Mouse (Mus musculus): ENCODE measurements around the gene Serpine2. TPM values are rescaled to one million over a fixed set of nuclear protein-coding genes. Genes with fewer than 3 reads are reported as not detected.

Serpine2 gene
- polyA plus RNA-seq, 1 experiment from 2014 or later: 314 TPM

GRCm38 (mm10) chr1:79764483-79764882 is 96.5 kb downstream of the Serpine2 start:
- H3K27me3 ChIP-seq: no peaks in the 10 kb centered on the region
- no peak overlapping the region for H3K4me2 ChIP-seq (replicated peaks)
- H3K9me3 ChIP-seq (replicated peaks): no peaks in the 10 kb centered on the region
- H3K9ac ChIP-seq: no peak overlapping the region
- H3K36me3 ChIP-seq: no peaks in the 10 kb centered on the region
- 92% methylated on average over 1 of the region's 1 CpGs for WGBS
- H3K4me3 ChIP-seq (replicated peaks): no peak overlapping the region
- no peak for ATAC-seq (ENCODE audit: insufficient number of reproducible peaks, low FRiP score, low TSS enrichment, low read depth)
- peaks cover 16% of the 10 kb centered on the region for H3K4me1 ChIP-seq
- no peak overlapping the region for H3K27ac ChIP-seq (replicated peaks)

- WGBS: 82% methylated on average over 2 of the region's 2 CpGs
- Histone ChIP-seq H3K9ac (no peak overlapping the region), H3K4me1 (peaks cover 16% of the 10 kb centered on the region), H3K27me3 (no peaks in the 10 kb centered on the region), H3K4me3 (replicated peaks) (no peak overlapping the region), H3K4me2 (replicated peaks) (no peak overlapping the region), H3K36me3 (no peaks in the 10 kb centered on the region), H3K27ac (replicated peaks) (no peak overlapping the region), H3K9me3 (replicated peaks) (no peaks in the 10 kb centered on the region)
- no peak for ATAC-seq (ENCODE audit: insufficient number of reproducible peaks, low FRiP score, low TSS enrichment, low read depth)
These were observed 96.9 kb downstream of the Serpine2 start for GRCm38 (mm10) chr1:79764031-79764430.

GRCm38 (mm10) chr1:79762282-79763250 is 98.4 kb downstream of the Serpine2 start:
- H3K27me3 ChIP-seq: no peaks in the 10 kb centered on the region
- H3K9me3 ChIP-seq (replicated peaks): no peaks in the 10 kb centered on the region
- no peak for ATAC-seq (ENCODE audit: insufficient number of reproducible peaks, low FRiP score, low TSS enrichment, low read depth)
- H3K4me1 ChIP-seq: peaks cover 21% of the 10 kb centered on the region
- peak overlapping the region; percentile 92 for H3K4me3 ChIP-seq (replicated peaks)
- no peaks in the 10 kb centered on the region for H3K36me3 ChIP-seq
- WGBS: 50% methylated on average over 16 of the region's 16 CpGs
- H3K4me2 ChIP-seq (replicated peaks): peak overlapping the region; percentile 82
- H3K27ac ChIP-seq (replicated peaks): no peak overlapping the region
- H3K9ac ChIP-seq: no peak overlapping the region

GRCm38 (mm10) chr1:79761917-79762271 is 99.1 kb downstream of the Serpine2 start:
- Histone ChIP-seq H3K36me3 (no peaks in the 10 kb centered on the region), H3K9ac (no peak overlapping the region), H3K4me1 (peaks cover 21% of the 10 kb centered on the region), H3K27me3 (no peaks in the 10 kb centered on the region), H3K4me3 (replicated peaks) (peak overlapping the region; percentile 92), H3K4me2 (replicated peaks) (peak overlapping the region; percentile 82), H3K27ac (replicated peaks) (no peak overlapping the region), H3K9me3 (replicated peaks) (no peaks in the 10 kb centered on the region)
- ATAC-seq (ENCODE audit: insufficient number of reproducible peaks, low FRiP score, low TSS enrichment, low read depth): no peak
- WGBS: 2% methylated on average over 6 of the region's 6 CpGs

- ATAC-seq (ENCODE audit: insufficient number of reproducible peaks, low FRiP score, low TSS enrichment, low read depth): peak; percentile 89
- Histone ChIP-seq H3K9me3 (replicated peaks) (no peaks in the 10 kb centered on the region), H3K27ac (replicated peaks) (0 out of 2 replicates have a peak overlapping the region, but pooled peaks have one; percentile 51), H3K36me3 (no peaks in the 10 kb centered on the region), H3K27me3 (no peaks in the 10 kb centered on the region), H3K4me2 (replicated peaks) (peak overlapping the region; percentile 82), H3K4me3 (replicated peaks) (peak overlapping the region; percentile 92), H3K9ac (peak overlapping the region; percentile 79), H3K4me1 (peaks cover 21% of the 10 kb centered on the region)
- under 1% methylated on average over 65 of the region's 65 CpGs for WGBS
These were observed 99.7 kb downstream of the Serpine2 start for GRCm38 (mm10) chr1:79761106-79761916.

- Histone ChIP-seq H3K27ac (replicated peaks) (no peak overlapping the region), H3K9me3 (replicated peaks) (no peaks in the 10 kb centered on the region), H3K36me3 (no peaks in the 10 kb centered on the region), H3K4me3 (replicated peaks) (peak overlapping the region; percentile 92), H3K27me3 (no peaks in the 10 kb centered on the region), H3K9ac (peak overlapping the region; percentile 79; the same call in 1 of the 2 replicates), H3K4me1 (peaks cover 21% of the 10 kb centered on the region), H3K4me2 (replicated peaks) (peak overlapping the region; percentile 82)
- ATAC-seq (ENCODE audit: insufficient number of reproducible peaks, low FRiP score, low TSS enrichment, low read depth): 0 out of 2 replicates have a peak, but pooled peaks have one; percentile 29
- 7% methylated on average over 11 of the region's 11 CpGs for WGBS
These were observed 100.3 kb downstream of the Serpine2 start for GRCm38 (mm10) chr1:79760656-79761055.

- Histone ChIP-seq H3K4me2 (replicated peaks) (0 out of 2 replicates have a peak overlapping the region, but pooled peaks have one; percentile 82), H3K27me3 (no peaks in the 10 kb centered on the region), H3K27ac (replicated peaks) (no peak overlapping the region), H3K9ac (no peak overlapping the region), H3K9me3 (replicated peaks) (no peaks in the 10 kb centered on the region), H3K36me3 (no peaks in the 10 kb centered on the region), H3K4me1 (peaks cover 21% of the 10 kb centered on the region), H3K4me3 (replicated peaks) (no peak overlapping the region)
- WGBS: 62% methylated on average over 5 of the region's 5 CpGs
- ATAC-seq (ENCODE audit: insufficient number of reproducible peaks, low FRiP score, low TSS enrichment, low read depth): 0 out of 2 replicates have a peak, but pooled peaks have one; percentile 12
These were observed 101.5 kb downstream of the Serpine2 start for GRCm38 (mm10) chr1:79759436-79759972.

- no peaks in the 10 kb centered on the region for H3K9me3 ChIP-seq (replicated peaks)
- H3K9ac ChIP-seq: no peak overlapping the region
- peaks cover 21% of the 10 kb centered on the region for H3K4me1 ChIP-seq
- no peaks in the 10 kb centered on the region for H3K27me3 ChIP-seq
- no peak overlapping the region for H3K27ac ChIP-seq (replicated peaks)
- ATAC-seq (ENCODE audit: insufficient number of reproducible peaks, low FRiP score, low TSS enrichment, low read depth): no peak
- no peak overlapping the region for H3K4me2 ChIP-seq (replicated peaks)
- WGBS: 51% methylated on average over 2 of the region's 2 CpGs
- no peak overlapping the region for H3K4me3 ChIP-seq (replicated peaks)
- no peaks in the 10 kb centered on the region for H3K36me3 ChIP-seq
These were observed 102.0 kb downstream of the Serpine2 start for GRCm38 (mm10) chr1:79759006-79759405.

GRCm38 (mm10) chr1:79757597-79757996 is 103.4 kb downstream of the Serpine2 start:
- no peaks in the 10 kb centered on the region for H3K27me3 ChIP-seq
- WGBS: 75% methylated on average over 4 of the region's 4 CpGs
- no peak overlapping the region; the same call in 1 of the 2 replicates for H3K27ac ChIP-seq (replicated peaks)

GRCm38 (mm10) chr1:79757161-79757560 is 103.8 kb downstream of the Serpine2 start:
- WGBS: 55% methylated on average over 7 of the region's 7 CpGs
- Histone ChIP-seq H3K9me3 (replicated peaks) (no peaks in the 10 kb centered on the region), H3K9ac (no peak overlapping the region), H3K36me3 (no peaks in the 10 kb centered on the region), H3K4me1 (peaks cover 19% of the 10 kb centered on the region), H3K4me3 (replicated peaks) (no peak overlapping the region), H3K4me2 (replicated peaks) (no peak overlapping the region), H3K27me3 (no peaks in the 10 kb centered on the region), H3K27ac (replicated peaks) (no peak overlapping the region; the same call in 1 of the 2 replicates)
- ATAC-seq (ENCODE audit: insufficient number of reproducible peaks, low FRiP score, low TSS enrichment, low read depth): no peak

More at GRCm38 (mm10) chr1:79757597-79757996, 103.4 kb downstream of the Serpine2 start:
- Histone ChIP-seq H3K9me3 (replicated peaks) (no peaks in the 10 kb centered on the region), H3K9ac (no peak overlapping the region), H3K4me3 (replicated peaks) (no peak overlapping the region), H3K4me1 (peaks cover 21% of the 10 kb centered on the region), H3K4me2 (replicated peaks) (no peak overlapping the region), H3K36me3 (no peaks in the 10 kb centered on the region)
- no peak for ATAC-seq (ENCODE audit: insufficient number of reproducible peaks, low FRiP score, low TSS enrichment, low read depth)

- H3K36me3 ChIP-seq: no peaks in the 10 kb centered on the region
- 0 out of 2 replicates have a peak overlapping the region, but pooled peaks have one; percentile 22 for H3K27ac ChIP-seq (replicated peaks)
- no peak overlapping the region for H3K9ac ChIP-seq
- no peak for ATAC-seq (ENCODE audit: insufficient number of reproducible peaks, low FRiP score, low TSS enrichment, low read depth)
- no peak overlapping the region for H3K4me3 ChIP-seq (replicated peaks)
- 84% methylated on average over 5 of the region's 5 CpGs for WGBS
- H3K4me1 ChIP-seq: peaks cover 15% of the 10 kb centered on the region
- no peak overlapping the region for H3K4me2 ChIP-seq (replicated peaks)
- H3K9me3 ChIP-seq (replicated peaks): no peaks in the 10 kb centered on the region
- no peaks in the 10 kb centered on the region for H3K27me3 ChIP-seq
These were observed 104.6 kb downstream of the Serpine2 start for GRCm38 (mm10) chr1:79756417-79756816.

Data from embryonic facial prominence, embryonic 15.5 days (tissue).